Mouse (Mus musculus): ENCODE measurements around the gene AC124108.1.

GRCm38 (mm10) chr1:132144223-132144622 lies 47.0 kb upstream of the AC124108.1 start:
- TF ChIP-seq CTCF (IDR thresholded peaks at IDR 0.05; ENCODE audit: low read depth) = no peak
- TF ChIP-seq EP300 (IDR thresholded peaks at IDR 0.05; ENCODE audit: low read depth) = no peak
